Mouse (Mus musculus) CH12.LX (cell line): Measurements from ENCODE around the gene Atp5c1. TPM values are rescaled to one million over a fixed set of nuclear protein-coding genes. Genes with fewer than 3 reads are reported as not detected.

Experiments used
- DNase-seq: peaks from one replicate; pipeline ENCODE4 v3.0.0-alpha.2; 2013; ENCODE audit errors: extremely low read depth
- H3K27ac ChIP-seq: 2 replicates; pipeline ENCODE4 v1.5.1; 2012; ENCODE audit warnings: low read depth, mild to moderate bottlenecking, control low read depth, moderate library complexity; ENCODE audit not compliant: insufficient read depth
- H3K27me3 ChIP-seq: replicated peaks from 2 replicates; pipeline ENCODE3; 2012; ENCODE audit warnings: inconsistent platforms
- H3K36me3 ChIP-seq, 2 experiments: replicated peaks in 1 of 2; 2 replicates each; pipeline versions ENCODE3 to v1.6.1; 2012; ENCODE audit warnings: inconsistent platforms in 1 of 2, low read length in 1 of 2, mild to moderate bottlenecking in 1 of 2, mixed read lengths in 1 of 2, moderate library complexity in 1 of 2; ENCODE audit not compliant: control insufficient read depth in 1 of 2, insufficient read depth in 1 of 2
- H3K4me1 ChIP-seq, 2 experiments: 2 replicates each; pipeline ENCODE4 v1.6.1; 2012; ENCODE audit warnings: inconsistent platforms in 1 of 2, moderate library complexity in 1 of 2; ENCODE audit not compliant: insufficient read depth in 2 of 2, control insufficient read depth in 1 of 2
- H3K4me2 ChIP-seq: 2 replicates; pipeline ENCODE4 v1.6.1; 2012; ENCODE audit warnings: low read depth, mild to moderate bottlenecking, control low read depth; ENCODE audit not compliant: poor library complexity, insufficient read depth, severe bottlenecking
- H3K4me3 ChIP-seq, 3 experiments: fragments of 150-350 bp in 1 of 3; sonication (generic) in 1 of 3; replicated peaks in 1 of 3; 2 replicates each; pipeline versions ENCODE3 to v1.5.1; 2011 to 2012; ENCODE audit warnings: low read depth in 2 of 3, low read length in 2 of 3, mild to moderate bottlenecking in 2 of 3, moderate library complexity in 2 of 3, control low read depth in 1 of 3, improper control_type of control experiment in 1 of 3, inconsistent platforms in 1 of 3, mixed read lengths in 1 of 3; ENCODE audit not compliant: poor library complexity in 1 of 3
- H3K79me2 ChIP-seq: replicated peaks from 2 replicates; pipeline ENCODE4 v1.6.1; 2012; ENCODE audit warnings: mild to moderate bottlenecking, moderate library complexity; ENCODE audit not compliant: control insufficient read depth, poor library complexity, insufficient read depth, severe bottlenecking; ENCODE audit errors: extremely low read depth
- H3K9ac ChIP-seq: 2 replicates; pipeline ENCODE4 v1.6.1; 2012; ENCODE audit warnings: low read depth, mild to moderate bottlenecking, control low read depth, moderate library complexity; ENCODE audit not compliant: insufficient read depth
- H3K9me3 ChIP-seq: replicated peaks from 2 replicates; pipeline ENCODE3; 2012; ENCODE audit warnings: low read length, inconsistent platforms, mixed read lengths
- CHD1 ChIP-seq: IDR thresholded peaks from 2 replicates; pipeline ENCODE4 v1.6.1; 2012; ENCODE audit warnings: low read depth, low read length, improper control_type of control experiment, inconsistent platforms
- CHD2 ChIP-seq: IDR thresholded peaks from 2 replicates; pipeline ENCODE4 v1.6.1; 2011; ENCODE audit warnings: low read length, improper control_type of control experiment
- CTCF ChIP-seq, 2 experiments: IDR thresholded peaks in 1 of 2; conservative IDR thresholded peaks in 1 of 2; 2 replicates each; pipeline ENCODE4 v1.5.1; 2011 to 2012; ENCODE audit warnings: low read depth in 2 of 2, low read length in 2 of 2, improper control_type of control experiment in 1 of 2, inconsistent platforms in 1 of 2, mild to moderate bottlenecking in 1 of 2, moderate library complexity in 1 of 2
- ETS1 ChIP-seq: conservative IDR thresholded peaks from 2 replicates; pipeline ENCODE4 v1.6.1; 2012; ENCODE audit warnings: low read depth, mild to moderate bottlenecking, inconsistent platforms, low read length, improper control_type of control experiment, moderate library complexity
- HCFC1 ChIP-seq: IDR thresholded peaks from 2 replicates; pipeline ENCODE4 v1.6.1; 2012; ENCODE audit warnings: low read depth, mild to moderate bottlenecking, inconsistent platforms, low read length, improper control_type of control experiment
- JUN ChIP-seq: IDR thresholded peaks from 2 replicates; pipeline ENCODE4 v1.6.1; 2011; ENCODE audit warnings: low read depth, mild to moderate bottlenecking, low read length, improper control_type of control experiment, moderate library complexity; ENCODE audit not compliant: insufficient read depth
- KAT2A ChIP-seq: IDR thresholded peaks from 2 replicates; pipeline ENCODE4 v1.6.1; 2012; ENCODE audit warnings: low read length, improper control_type of control experiment, inconsistent platforms; ENCODE audit not compliant: insufficient replicate concordance
- MAFK ChIP-seq: IDR thresholded peaks from 2 replicates; pipeline ENCODE4 v1.6.1; 2011; ENCODE audit warnings: low read length, improper control_type of control experiment; ENCODE audit not compliant: insufficient replicate concordance
- MEF2A ChIP-seq: IDR thresholded peaks from 2 replicates; pipeline ENCODE4 v1.6.1; 2014; ENCODE audit warnings: low read depth, mild to moderate bottlenecking, inconsistent platforms, low read length, improper control_type of control experiment, borderline replicate concordance
- MXI1 ChIP-seq: IDR thresholded peaks from 2 replicates; pipeline ENCODE4 v1.6.1; 2011; ENCODE audit warnings: mild to moderate bottlenecking, low read depth, low read length, improper control_type of control experiment
- MYC ChIP-seq: IDR thresholded peaks from 2 replicates; pipeline ENCODE4 v1.6.1; 2011; ENCODE audit warnings: low read depth, mild to moderate bottlenecking, improper control_type of control experiment, low read length
- NELFE ChIP-seq: IDR thresholded peaks from 2 replicates; pipeline ENCODE4 v1.6.1; 2011; ENCODE audit warnings: low read depth, low read length, improper control_type of control experiment
- POLR2A ChIP-seq: IDR thresholded peaks from 2 replicates; pipeline ENCODE4 v1.6.1; 2011; ENCODE audit warnings: low read depth, mild to moderate bottlenecking, improper control_type of control experiment, low read length
- RAD21 ChIP-seq: IDR thresholded peaks from 2 replicates; pipeline ENCODE4 v1.6.1; 2011; ENCODE audit warnings: low read depth, mild to moderate bottlenecking, low read length, improper control_type of control experiment, moderate library complexity
- RCOR1 ChIP-seq: conservative IDR thresholded peaks from 2 replicates; pipeline ENCODE4 v1.6.1; 2012; ENCODE audit warnings: low read depth, mild to moderate bottlenecking, inconsistent platforms, low read length, improper control_type of control experiment
- SIN3A ChIP-seq: IDR thresholded peaks from 2 replicates; pipeline ENCODE4 v1.6.1; 2012; ENCODE audit warnings: low read length, improper control_type of control experiment, inconsistent platforms
- TBP ChIP-seq: conservative IDR thresholded peaks from 2 replicates; pipeline ENCODE4 v1.6.1; 2011; ENCODE audit warnings: low read depth, low read length, improper control_type of control experiment
- TCF12 ChIP-seq: IDR thresholded peaks from 2 replicates; pipeline ENCODE4 v1.6.1; 2014; ENCODE audit warnings: low read depth, mild to moderate bottlenecking, inconsistent platforms, low read length, improper control_type of control experiment
- ZMIZ1 ChIP-seq: IDR thresholded peaks from 2 replicates; pipeline ENCODE4 v1.6.1; 2012; ENCODE audit warnings: low read depth, mild to moderate bottlenecking, inconsistent platforms, low read length, improper control_type of control experiment
- dilution Hi-C: fragments of 300-500 bp; cut with MboI; formaldehyde crosslinking; loops from 2 replicates; pipeline ENCODE4 v1.14.3; 2020; ENCODE audit warnings: low sequenced_read_pairs; ENCODE audit not compliant: extremely low pct_unique_long_range_greater_than_20kb, extremely low pct_ligation_motif_present
- in situ Hi-C: fragments of 300-500 bp; cut with MboI; formaldehyde crosslinking; loops from 3 replicates; pipeline ENCODE4 v1.14.3; 2019; ENCODE audit warnings: low sequenced_read_pairs, low pct_ligation_motif_present, low pct_unique_long_range_greater_than_20kb, mixed read lengths
- polyA plus RNA-seq: library from polyadenylated mRNA; unstranded; fragments of >175 nt; gene quantifications from 2 replicates; pipeline ENCODE4 v1.2.1, GENCODE M21; 2012; ENCODE audit warnings: low read depth; ENCODE audit not compliant: insufficient read length
- total RNA-seq, 2 experiments: library from RNA; depleted of rRNA; stranded (reverse); fragments of 300-350 nt in 1 of 2; fragments of >200 nt in 1 of 2; gene quantifications; 2 replicates each; pipeline ENCODE4 v1.2.3; 2012 to 2014

Atp5c1 gene
- total and polyA plus RNA-seq, 3 experiments = 336 to 918 (median 423) TPM

GRCm38 (mm10) chr2:10128571-10128970 is 48.3 kb upstream of the Atp5c1 start:
- Histone ChIP-seq H3K9me3 (no peaks in the 10 kb centered on the region), H3K4me3 (no peak overlapping the region), H3K4me2 (no peak overlapping the region), H3K79me2 (no peaks in the 10 kb centered on the region), H3K27me3 (no peaks in the 10 kb centered on the region), H3K36me3 (no peaks in the 10 kb centered on the region), H3K27ac (no peak overlapping the region), H3K4me1 (no peaks in the 10 kb centered on the region), H3K9ac (no peak overlapping the region)
- no peak for TF ChIP-seq CTCF (conservative IDR thresholded peaks at IDR 0.05 in 1 of 2, IDR thresholded peaks at IDR 0.05 in 1 of 2; ENCODE audit: low read depth in 2 of 2, low read length in 2 of 2)
- no peak for TF ChIP-seq MEF2A
- TF ChIP-seq MAFK = no peak
- no peak for TF ChIP-seq ZMIZ1
- TF ChIP-seq MXI1 = no peak
- no peak for TF ChIP-seq RAD21
- no peak for TF ChIP-seq NELFE
- no peak for TF ChIP-seq TBP
- dilution Hi-C loops = no loop called here
- no peak for DNase-seq
- in situ Hi-C loops = no loop called here

DNA sequence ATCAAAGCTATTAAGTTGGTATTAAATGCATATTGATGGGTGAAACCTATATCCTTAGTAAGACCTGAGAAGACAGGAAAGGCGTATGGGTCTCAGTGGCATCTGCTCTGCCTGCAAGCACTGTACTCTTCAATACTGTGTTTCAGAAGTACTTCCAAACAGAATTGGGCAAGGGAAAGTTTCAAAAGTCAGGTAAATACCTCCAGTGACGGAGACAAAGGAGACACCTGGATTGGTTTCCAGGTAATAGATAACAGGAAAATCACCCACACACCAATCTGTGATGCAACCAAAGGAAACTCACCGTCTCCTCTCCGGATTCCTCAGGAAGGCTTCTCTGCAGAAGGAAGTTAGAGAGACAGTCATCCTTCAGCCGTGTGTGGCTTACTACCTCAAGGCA is 47.2 kb upstream of the Atp5c1 start:
- in situ Hi-C loops = no loop called here
- no peaks in the 10 kb centered on the region for H3K36me3 ChIP-seq
- no peak overlapping the region for H3K9ac ChIP-seq
- H3K4me3 ChIP-seq = no peak overlapping the region
- no peaks in the 10 kb centered on the region for H3K9me3 ChIP-seq
- no peak overlapping the region for H3K27ac ChIP-seq
- no peak for DNase-seq
- TF ChIP-seq RAD21 (no peak), KAT2A (no peak), HCFC1 (no peak), NELFE (no peak), RCOR1 (no peak), POLR2A (no peak), ZMIZ1 (no peak), TCF12 (no peak), TBP (no peak), SIN3A (no peak), ETS1 (no peak)
- no peak overlapping the region for H3K4me2 ChIP-seq
- dilution Hi-C loops = no loop called here
- H3K4me1 ChIP-seq = no peaks in the 10 kb centered on the region
- no peaks in the 10 kb centered on the region for H3K79me2 ChIP-seq
- no peaks in the 10 kb centered on the region for H3K27me3 ChIP-seq

DNA sequence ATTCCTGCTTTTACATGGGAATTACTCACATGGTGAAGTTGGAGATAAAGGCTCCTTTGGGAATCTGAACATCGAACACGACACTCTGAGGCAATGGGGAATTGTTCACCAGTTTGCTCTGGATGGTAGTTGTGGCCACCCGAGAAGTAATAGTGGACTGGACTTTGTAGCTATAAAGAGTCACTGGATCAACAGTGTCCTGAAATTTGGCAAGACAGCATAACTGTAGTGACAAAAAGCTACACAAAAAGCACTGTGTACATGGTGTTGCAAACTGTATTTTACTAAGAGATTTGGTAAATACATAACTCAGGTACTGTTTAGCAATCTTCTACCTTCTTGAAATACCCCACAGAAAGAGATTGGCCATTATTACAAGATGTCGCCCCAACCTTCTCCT is 45.8 kb upstream of the Atp5c1 start:
- H3K4me2 ChIP-seq = no peak overlapping the region
- DNase-seq = no peak

More for the DNA sequence above, 45.8 kb upstream of the Atp5c1 start:
- Histone ChIP-seq H3K9me3 (no peaks in the 10 kb centered on the region), H3K27me3 (no peaks in the 10 kb centered on the region)
- no peak for TF ChIP-seq TCF12
- no peak for TF ChIP-seq JUN
- TF ChIP-seq CHD2 = no peak
- TF ChIP-seq POLR2A = no peak
- no peak for TF ChIP-seq MAFK
- TF ChIP-seq CHD1 = no peak
- no peak for TF ChIP-seq MYC
- TF ChIP-seq, all 38 proteins: peak for 0
- Histone ChIP-seq H3K27ac (no peak overlapping the region), H3K4me1 (no peaks in the 10 kb centered on the region), H3K9ac (no peak overlapping the region), H3K79me2 (no peaks in the 10 kb centered on the region), H3K4me3 (no peak overlapping the region), H3K36me3 (no peaks in the 10 kb centered on the region)
- dilution Hi-C loops (no loop called here), in situ Hi-C loops (no loop called here)
